Mouse (Mus musculus) kidney, embryonic 14.5 days (tissue): Measurements from ENCODE around the gene Jmjd1c. TPM values are rescaled to one million over a fixed set of nuclear protein-coding genes. Genes with fewer than 3 reads are reported as not detected.
A peak's percentile ranks its signal among the peaks of the same experiment; 100 is the strongest.

ENCODE experiments used
- ATAC-seq: fragments of 200-750 bp; cut with Nextera tagmentation; 2 replicates; pipeline ENCODE4 v1.8.0; 2017; ENCODE audit warnings: moderate number of reproducible peaks, mild to moderate bottlenecking, moderate TSS enrichment, moderate library complexity; ENCODE audit not compliant: low FRiP score, low TSS enrichment
- H3K27ac ChIP-seq: fragments of 300-500 bp; sonication (generic); 2 replicates; pipeline ENCODE4 v1.5.1; 2014; ENCODE audit warnings: low read depth, mild to moderate bottlenecking, low read length, moderate library complexity, mixed read lengths
- H3K27me3 ChIP-seq: fragments of 300-500 bp; sonication (generic); 2 replicates; pipeline ENCODE4 v1.6.1; 2014; ENCODE audit warnings: mild to moderate bottlenecking, low read length; ENCODE audit not compliant: control insufficient read depth, insufficient read depth
- H3K36me3 ChIP-seq: fragments of 300-500 bp; sonication (generic); 2 replicates; pipeline ENCODE4 v1.6.1; 2014; ENCODE audit warnings: low read length, mixed read lengths; ENCODE audit not compliant: control insufficient read depth, insufficient read depth
- H3K4me1 ChIP-seq: fragments of 300-500 bp; sonication (generic); 2 replicates; pipeline ENCODE4 v1.6.1; 2014; ENCODE audit warnings: low read length, mixed read lengths; ENCODE audit not compliant: control insufficient read depth, insufficient read depth
- H3K4me2 ChIP-seq: fragments of 300-500 bp; sonication (generic); replicated peaks from 2 replicates; pipeline ENCODE4 v1.6.1; 2014; ENCODE audit warnings: low read depth, mild to moderate bottlenecking, low read length
- H3K4me3 ChIP-seq: fragments of 300-500 bp; sonication (generic); 2 replicates; pipeline ENCODE4 v1.5.1; 2014; ENCODE audit warnings: mild to moderate bottlenecking, low read length
- H3K9ac ChIP-seq: fragments of 300-500 bp; sonication (generic); 2 replicates; pipeline ENCODE4 v1.6.1; 2014; ENCODE audit warnings: low read depth, mild to moderate bottlenecking, low read length, moderate library complexity
- H3K9me3 ChIP-seq: fragments of 300-500 bp; sonication (generic); 2 replicates; pipeline ENCODE4 v1.6.1; 2016; ENCODE audit warnings: low read length; ENCODE audit not compliant: control insufficient read depth
- WGBS: fragments of 180-500 bp; shearing (Covaris S2); extraction: QIAGEN DNeasy Blood & Tissue Kit; methylation state at CpG from one replicate; pipeline ENCODE4 v1.1.7; 2014; 5-methylcytosine and 5-hydroxymethylcytosine counted together
- polyA plus RNA-seq: library from polyadenylated mRNA; unstranded; fragments of >200 nt; fragmentation: Nextera tagmentation; extraction: Ambion mirVana; gene quantifications from 2 replicates; pipeline ENCODE4 v1.2.1, GENCODE M21; 2014

Jmjd1c gene
- polyA plus RNA-seq, 1 experiment from 2014 or later = 51.1 TPM

DNA sequence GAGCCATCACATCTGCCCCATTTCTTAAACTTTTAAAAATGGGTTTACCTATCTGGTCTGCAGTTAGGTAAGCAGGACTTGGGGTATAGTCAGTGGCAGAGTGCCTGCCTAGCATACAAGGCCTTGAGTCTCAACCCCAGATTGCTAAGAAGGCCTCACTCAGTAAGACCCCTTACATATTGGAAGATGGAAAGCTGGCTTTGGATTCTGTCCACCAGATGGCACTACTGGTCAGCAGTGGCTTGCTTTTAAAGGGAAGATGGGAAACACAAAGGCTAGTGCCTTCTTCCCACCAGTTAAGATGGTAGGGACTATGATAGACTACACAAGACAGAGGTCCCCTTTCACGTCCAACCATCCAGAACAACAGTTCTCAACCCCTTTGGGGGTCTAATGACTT lies 168.9 kb downstream of the Jmjd1c start:
- H3K36me3 ChIP-seq = peaks cover 24% of the 10 kb centered on the region
- no peak overlapping the region for H3K4me2 ChIP-seq
- no peak overlapping the region for H3K4me3 ChIP-seq
- WGBS = 35% methylated on average over 1 of the region's 1 CpGs
- ATAC-seq = no peak
- H3K4me1 ChIP-seq = no peaks in the 10 kb centered on the region
- H3K9me3 ChIP-seq = no peaks in the 10 kb centered on the region
- no peak overlapping the region for H3K9ac ChIP-seq
- H3K27ac ChIP-seq = no peak overlapping the region
- H3K27me3 ChIP-seq = no peaks in the 10 kb centered on the region

DNA sequence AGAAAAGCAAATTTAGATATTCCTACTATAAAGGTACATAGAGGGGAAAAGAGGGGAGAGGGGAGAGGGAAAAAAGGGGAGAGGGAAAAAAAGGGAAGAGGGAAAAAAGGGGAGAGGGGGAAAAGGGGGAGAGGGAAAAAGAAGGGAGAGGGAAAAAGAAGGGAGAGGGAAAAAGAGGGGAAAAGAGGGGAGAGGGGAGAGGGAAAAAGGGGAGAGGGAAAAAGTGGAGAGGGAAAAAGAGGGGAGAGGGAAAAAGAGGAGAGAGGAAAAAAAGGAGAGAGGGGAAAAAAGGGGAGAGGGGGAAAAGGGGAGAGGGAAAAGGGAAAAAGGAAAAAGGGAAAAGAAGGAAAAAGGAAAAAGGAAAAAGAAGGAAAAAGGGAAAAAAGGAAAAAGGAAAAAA lies 180.0 kb downstream of the Jmjd1c start:
- ATAC-seq = no peak
- no peaks in the 10 kb centered on the region for H3K27me3 ChIP-seq
- H3K9ac ChIP-seq = no peak overlapping the region
- H3K4me2 ChIP-seq = no peak overlapping the region
- H3K4me3 ChIP-seq = no peak overlapping the region
- H3K9me3 ChIP-seq = no peaks in the 10 kb centered on the region
- H3K27ac ChIP-seq = no peak overlapping the region
- H3K36me3 ChIP-seq = peaks cover 18% of the 10 kb centered on the region
- H3K4me1 ChIP-seq = 0 out of 2 replicates have a peak, but pooled peaks cover 3% of the 10 kb centered on the region

DNA sequence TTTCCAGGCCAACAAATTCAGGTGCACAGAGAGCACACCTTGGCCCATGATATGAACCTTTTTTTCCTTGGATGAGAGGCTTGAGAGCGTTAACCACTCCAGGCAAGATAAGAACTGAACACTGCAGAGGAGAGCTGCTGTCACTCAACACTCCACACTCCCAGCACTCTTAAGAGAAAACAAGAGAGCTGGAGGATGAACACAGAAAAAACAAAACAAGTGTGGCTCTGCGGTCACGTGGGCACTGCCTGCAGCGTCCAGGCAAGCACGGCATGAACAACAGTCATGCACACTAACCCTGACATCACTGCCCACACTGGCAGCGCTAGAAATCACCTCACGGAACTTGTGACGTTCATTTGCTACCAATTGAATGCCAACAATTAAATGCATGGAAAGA lies 185.9 kb downstream of the Jmjd1c start:
- Histone ChIP-seq H3K9me3 (no peaks in the 10 kb centered on the region), H3K9ac (no peak overlapping the region), H3K27me3 (no peaks in the 10 kb centered on the region), H3K27ac (no peak overlapping the region), H3K4me3 (no peak overlapping the region), H3K4me2 (no peak overlapping the region), H3K36me3 (no peaks in the 10 kb centered on the region), H3K4me1 (peaks cover 19% of the 10 kb centered on the region; the same call in 1 of the 2 replicates)
- 57% methylated on average over 8 of the region's 8 CpGs for WGBS
- ATAC-seq = no peak

DNA sequence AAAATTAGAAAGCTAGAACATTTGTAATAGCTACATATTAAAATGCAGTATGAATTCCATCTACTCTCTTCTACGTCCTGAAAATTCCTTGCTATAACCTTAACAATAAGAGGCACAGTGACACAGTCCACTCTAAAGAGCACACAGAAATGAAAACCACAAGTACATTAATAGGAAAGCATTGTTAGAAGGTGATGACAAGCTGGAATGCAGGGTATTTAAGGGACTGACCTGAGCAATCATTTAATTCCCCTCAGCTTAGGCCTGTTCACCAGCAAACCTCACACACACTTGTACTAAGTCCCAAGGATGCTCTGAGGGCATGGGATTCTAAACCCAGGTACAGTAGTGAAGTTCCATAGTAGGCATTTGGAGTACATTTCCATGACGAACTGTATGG lies 186.6 kb downstream of the Jmjd1c start:
- no peak for ATAC-seq
- Histone ChIP-seq H3K4me2 (no peak overlapping the region), H3K27ac (no peak overlapping the region), H3K27me3 (no peaks in the 10 kb centered on the region), H3K9me3 (no peaks in the 10 kb centered on the region), H3K9ac (no peak overlapping the region), H3K4me3 (no peak overlapping the region), H3K36me3 (no peaks in the 10 kb centered on the region), H3K4me1 (peaks cover 19% of the 10 kb centered on the region; the same call in 1 of the 2 replicates)
- WGBS = 77% methylated on average over 2 of the region's 2 CpGs

DNA sequence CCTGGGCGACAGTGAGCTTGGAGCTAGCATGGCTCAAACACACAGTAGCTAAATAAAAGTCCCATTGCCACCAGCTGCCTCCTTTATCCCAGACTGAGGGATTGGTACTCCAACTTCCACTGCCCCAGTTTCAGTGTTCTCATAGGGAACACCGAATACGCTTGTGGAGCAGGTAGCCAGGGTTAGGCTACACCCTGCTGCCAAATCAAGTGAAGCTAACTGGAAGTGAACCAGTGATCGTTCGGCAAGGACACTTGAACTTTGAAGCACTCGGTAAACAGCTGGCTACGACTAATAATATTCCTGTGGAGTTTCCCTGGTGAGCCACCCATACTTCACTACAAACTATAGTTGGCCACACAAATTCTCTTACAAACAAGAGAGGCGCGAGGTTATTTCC lies 187.6 kb downstream of the Jmjd1c start:
- H3K4me3 ChIP-seq = peak overlapping the region; percentile 58; the same call in 1 of the 2 replicates
- H3K27ac ChIP-seq = no peak overlapping the region
- H3K9ac ChIP-seq = peak overlapping the region; percentile 3; the same call in 1 of the 2 replicates
- WGBS = 72% methylated on average over 9 of the region's 9 CpGs
- ATAC-seq = no peak
- no peaks in the 10 kb centered on the region for H3K9me3 ChIP-seq
- no peaks in the 10 kb centered on the region for H3K36me3 ChIP-seq
- peak overlapping the region; percentile 69; the same call in 1 of the 2 replicates for H3K4me2 ChIP-seq
- H3K4me1 ChIP-seq = peaks cover 16% of the 10 kb centered on the region; the same call in 1 of the 2 replicates
- no peaks in the 10 kb centered on the region for H3K27me3 ChIP-seq

DNA sequence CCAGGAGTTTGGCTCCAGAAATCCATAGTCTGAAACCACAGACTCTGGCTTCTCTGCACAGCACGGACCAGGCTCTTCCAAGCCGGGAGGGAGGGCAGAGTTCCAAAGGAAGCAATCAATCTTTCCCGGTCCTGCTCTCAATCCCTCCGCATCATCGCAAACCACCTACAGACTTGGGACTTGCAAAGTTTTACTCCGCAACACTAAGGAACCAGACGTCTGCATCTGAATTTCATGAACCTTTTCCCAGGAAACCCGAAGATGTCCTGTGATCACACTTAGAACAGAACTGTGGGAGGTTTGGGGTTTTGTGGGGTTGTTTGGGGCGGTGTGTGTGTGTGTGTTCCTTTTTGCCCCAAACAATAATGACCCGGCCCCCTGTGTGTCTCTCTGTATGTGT lies 188.4 kb downstream of the Jmjd1c start:
- Histone ChIP-seq H3K4me1 (peaks cover 16% of the 10 kb centered on the region; the same call in 1 of the 2 replicates), H3K27ac (peak overlapping the region; percentile 76; the same call in 1 of the 2 replicates), H3K9ac (peak overlapping the region; percentile 82), H3K4me3 (peak overlapping the region; percentile 58), H3K36me3 (no peaks in the 10 kb centered on the region), H3K9me3 (no peaks in the 10 kb centered on the region), H3K4me2 (peak overlapping the region; percentile 69), H3K27me3 (no peaks in the 10 kb centered on the region)
- peak; percentile 13; the same call in 1 of the 2 replicates for ATAC-seq
- WGBS = 2% methylated on average over 10 of the region's 10 CpGs

DNA sequence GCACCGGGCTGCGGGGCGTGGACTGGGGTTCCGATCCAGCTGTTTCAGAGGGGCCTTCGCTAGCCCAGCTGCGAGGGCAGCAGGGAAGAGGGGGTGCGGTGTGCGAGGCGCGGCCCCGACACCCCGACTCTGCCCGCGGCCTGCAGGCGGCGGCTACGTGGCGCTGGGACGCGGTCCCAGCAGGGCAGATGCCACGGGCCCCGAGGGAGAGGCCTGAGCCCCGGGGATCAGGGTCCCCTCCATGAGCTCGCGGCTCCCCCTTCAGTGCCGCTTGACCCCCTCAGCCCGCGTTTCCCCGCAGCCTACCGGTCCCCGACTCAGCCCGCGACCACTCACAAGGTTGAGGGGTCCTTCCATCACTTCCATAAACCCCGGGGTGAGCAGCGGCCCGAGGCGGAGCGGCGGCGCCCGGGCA lies 188.8 kb downstream of the Jmjd1c start:
- no peaks in the 10 kb centered on the region for H3K27me3 ChIP-seq
- ATAC-seq = no peak; the same call in 1 of the 2 replicates
- H3K4me2 ChIP-seq = peak overlapping the region; percentile 69
- peaks cover 16% of the 10 kb centered on the region; the same call in 1 of the 2 replicates for H3K4me1 ChIP-seq
- WGBS = under 1% methylated on average over 35 of the region's 41 CpGs
- H3K36me3 ChIP-seq = no peaks in the 10 kb centered on the region
- H3K9ac ChIP-seq = peak overlapping the region; percentile 82
- no peaks in the 10 kb centered on the region for H3K9me3 ChIP-seq
- H3K27ac ChIP-seq = peak overlapping the region; percentile 76
- H3K4me3 ChIP-seq = peak overlapping the region; percentile 58

DNA sequence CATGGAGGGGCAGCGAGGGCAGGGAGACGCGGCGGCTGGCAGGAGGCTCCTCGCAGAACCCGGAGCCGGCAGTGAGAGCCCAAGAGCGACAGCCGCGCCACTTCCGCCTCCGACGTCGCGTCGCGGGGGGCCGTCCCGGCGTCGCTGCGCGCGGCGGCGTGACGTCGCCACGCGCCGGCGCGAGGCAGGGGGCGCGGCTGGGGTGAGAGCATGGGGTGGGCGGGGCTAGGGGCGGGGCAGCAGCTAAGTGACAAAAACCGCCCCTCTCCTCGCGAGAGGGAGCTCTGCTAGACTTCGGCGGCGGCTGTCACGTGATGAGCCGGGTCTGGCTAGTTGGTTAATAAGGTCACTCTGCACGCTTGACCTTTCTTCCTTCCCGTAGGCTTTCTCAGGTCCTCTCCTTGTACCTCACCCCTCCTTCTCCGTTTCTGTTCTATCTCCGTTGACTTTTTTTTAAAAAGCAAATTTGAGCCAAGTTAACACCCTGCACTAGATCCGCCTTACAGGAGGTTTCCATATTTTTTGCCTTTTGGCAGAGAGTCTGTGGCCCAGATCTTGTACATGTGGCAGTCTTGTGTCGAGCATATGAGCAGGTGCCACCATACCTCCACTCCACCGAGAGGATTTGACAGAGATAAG lies 189.4 kb downstream of the Jmjd1c start, which contains the start of gene Nrbf2:
Gene Nrbf2 (minus strand): TSS at position 130 of the 639 bp plus-strand sequence.
- H3K36me3 ChIP-seq = no peaks in the 10 kb centered on the region
- H3K4me2 ChIP-seq = peak within 1 kb of the TSS; percentile 69
- H3K4me1 ChIP-seq = peaks cover 16% of the 10 kb centered on the region; the same call in 1 of the 2 replicates
- peak within 1 kb of the TSS; percentile 58 for H3K4me3 ChIP-seq
- H3K9ac ChIP-seq = peak within 1 kb of the TSS; percentile 82
- H3K9me3 ChIP-seq = no peaks in the 10 kb centered on the region
- peak; percentile 94 for ATAC-seq
- no peaks in the 10 kb centered on the region for H3K27me3 ChIP-seq
- peak within 1 kb of the TSS; percentile 76 for H3K27ac ChIP-seq
- 7% methylated on average over 15 of the region's 52 CpGs for WGBS

DNA sequence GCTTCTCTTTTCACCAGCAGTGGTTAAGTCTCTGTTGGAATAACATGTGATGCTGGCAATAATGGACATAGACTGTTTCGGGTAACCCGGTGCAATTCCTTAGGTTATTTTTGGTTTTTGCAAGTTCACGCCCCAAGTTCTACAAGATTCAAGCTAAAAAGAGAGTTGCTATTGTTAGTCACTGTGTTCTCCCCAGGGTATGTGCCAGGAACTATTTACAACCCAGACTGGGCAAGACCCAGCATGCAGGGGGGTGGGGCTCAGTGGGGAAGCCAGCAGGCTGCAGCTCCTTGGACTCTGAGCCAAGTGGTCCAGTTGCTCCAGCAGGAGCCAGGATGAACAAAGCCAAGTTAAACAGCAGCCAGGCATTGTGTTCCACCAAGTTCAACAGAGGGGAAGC lies 192.0 kb downstream of the Jmjd1c start:
- Histone ChIP-seq H3K27me3 (no peaks in the 10 kb centered on the region), H3K27ac (0 out of 2 replicates have a peak overlapping the region, but pooled peaks have one; percentile 19), H3K36me3 (no peaks in the 10 kb centered on the region), H3K9ac (no peak overlapping the region), H3K4me3 (no peak overlapping the region), H3K9me3 (no peaks in the 10 kb centered on the region), H3K4me1 (peaks cover 8% of the 10 kb centered on the region; the same call in 1 of the 2 replicates), H3K4me2 (no peak overlapping the region)
- no peak for ATAC-seq
- 78% methylated on average over 3 of the region's 3 CpGs for WGBS
